Mouse (Mus musculus): ENCODE measurements around the gene Acpp. TPM values are rescaled to one million over a fixed set of nuclear protein-coding genes. Genes with fewer than 3 reads are reported as not detected.
A peak's percentile ranks its signal among the peaks of the same experiment; 100 is the strongest.

The Acpp gene
- total RNA-seq, 2 experiments from 2014 or later: 0.54 to 0.59 TPM

DNA sequence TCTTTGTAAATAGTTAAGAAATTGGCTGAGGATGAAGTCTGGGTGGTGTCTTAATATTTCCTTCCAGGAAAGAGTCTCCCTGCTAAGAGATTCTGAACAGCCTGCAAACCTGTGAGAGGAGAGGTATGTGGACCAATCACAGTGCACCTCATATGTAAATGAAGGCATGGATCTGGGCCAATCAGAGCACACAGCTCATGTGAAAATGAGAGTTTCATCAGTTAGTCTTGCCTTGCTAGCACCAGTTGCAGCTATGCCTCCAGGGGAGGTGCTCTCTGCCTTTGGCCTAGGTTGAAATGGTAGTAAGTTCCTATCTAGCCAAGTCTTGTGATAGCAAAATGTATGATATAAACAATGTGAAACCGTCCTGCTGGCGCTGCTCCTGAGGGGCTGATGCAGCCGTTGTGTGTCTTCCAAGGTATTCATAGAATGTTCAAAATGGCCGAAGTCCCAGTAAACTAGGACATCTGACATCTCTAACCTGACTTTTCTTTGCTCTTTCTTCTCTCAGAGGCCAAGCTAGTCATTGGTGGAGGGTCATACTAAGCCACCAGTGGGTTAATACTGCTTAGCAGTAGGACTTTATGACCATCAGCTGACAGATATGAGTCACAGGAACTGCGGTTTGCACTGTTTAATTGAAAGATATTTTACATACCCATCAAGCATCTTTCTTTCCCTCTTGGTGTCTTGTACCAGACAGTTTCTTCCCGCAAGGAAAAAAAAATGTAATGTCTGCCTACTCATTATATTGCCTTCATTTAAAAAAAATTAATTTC lies 32.0 kb downstream of the Acpp start:
- DNase-seq (ENCODE audit: low spot score in 2 of 2): no peak

DNA sequence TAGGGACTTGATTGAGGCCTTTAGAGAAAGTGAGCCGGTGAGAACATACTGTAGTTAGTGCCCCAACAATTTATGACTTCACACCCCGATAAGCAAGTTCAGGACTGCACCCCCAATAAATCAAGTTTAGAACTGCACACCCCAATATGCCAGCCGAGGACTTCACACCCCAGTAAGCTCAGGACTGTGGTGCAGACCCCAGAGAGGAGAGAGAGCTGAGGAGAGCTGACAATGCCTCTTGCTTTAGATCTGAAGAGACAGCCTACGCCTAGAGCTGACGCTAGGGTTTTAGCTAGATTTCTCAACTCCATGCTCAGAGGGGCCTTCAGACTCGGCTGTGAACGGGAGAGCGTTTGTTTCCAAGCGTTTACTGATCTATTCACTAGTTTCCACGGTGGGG lies 32.7 kb downstream of the Acpp start:
- no peak for DNase-seq (ENCODE audit: low spot score in 2 of 2)

DNA sequence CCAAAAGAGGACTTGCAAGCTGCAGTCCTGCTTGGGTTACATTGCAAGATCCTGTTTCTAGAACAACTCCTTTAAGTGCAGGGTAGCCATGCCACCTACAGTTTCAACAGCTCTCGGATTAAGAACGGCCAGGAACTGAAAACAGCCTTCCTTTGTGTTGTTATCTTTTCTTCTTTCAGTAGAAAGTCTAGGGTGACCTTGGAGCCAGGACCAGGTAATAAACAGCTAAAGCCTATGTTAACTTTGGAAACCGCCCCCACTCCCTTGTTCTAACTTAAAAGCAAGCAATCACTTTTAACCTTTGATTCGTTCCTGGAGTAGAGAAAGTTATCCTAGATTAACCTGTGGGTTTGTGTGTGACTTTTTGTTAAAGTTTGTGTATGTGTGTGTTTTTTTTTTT lies 33.2 kb downstream of the Acpp start:
- DNase-seq (ENCODE audit: low spot score in 2 of 2): no peak

DNA sequence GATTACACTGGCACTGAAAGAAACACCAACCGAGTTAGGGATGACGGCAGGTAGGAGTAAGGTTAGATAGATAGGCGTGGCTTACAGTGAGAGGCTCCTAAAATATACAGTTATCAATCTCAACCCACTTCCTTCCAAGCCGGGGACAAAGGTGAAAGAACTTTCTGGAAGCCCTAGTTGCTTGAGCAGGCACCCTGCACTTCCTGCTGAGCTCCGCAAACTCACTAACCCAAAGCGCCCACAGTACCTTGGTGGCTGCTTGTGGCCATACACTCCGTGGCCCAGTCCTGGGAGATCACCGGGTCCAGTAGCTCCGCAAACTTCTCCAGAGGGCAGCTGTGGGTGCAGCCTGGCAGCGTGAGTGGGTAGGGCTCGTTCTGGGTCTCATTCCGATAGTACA lies 37.0 kb downstream of the Acpp start:
- no peak for DNase-seq (ENCODE audit: low spot score in 2 of 2)

DNA sequence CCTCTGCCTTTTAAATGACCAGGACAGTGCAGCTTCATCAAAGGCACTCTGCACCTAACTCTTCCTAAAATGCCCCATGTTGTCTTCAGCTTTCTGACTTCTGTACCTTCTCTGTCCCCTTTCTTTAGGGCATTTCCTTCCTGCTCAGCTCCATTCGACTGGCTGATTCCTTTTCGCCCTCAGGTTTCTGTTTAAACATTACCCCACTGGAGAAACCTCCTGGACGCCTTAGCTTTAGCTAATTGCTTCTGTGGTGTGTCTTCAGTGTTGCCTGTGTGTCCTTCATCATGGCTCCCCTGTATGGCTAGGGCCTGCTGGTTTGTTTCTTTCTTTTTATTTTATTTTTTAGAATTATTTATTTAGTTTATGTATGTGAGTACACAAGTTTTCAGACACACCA lies 40.5 kb downstream of the Acpp start:
- DNase-seq (ENCODE audit: low spot score in 2 of 2): no peak

DNA sequence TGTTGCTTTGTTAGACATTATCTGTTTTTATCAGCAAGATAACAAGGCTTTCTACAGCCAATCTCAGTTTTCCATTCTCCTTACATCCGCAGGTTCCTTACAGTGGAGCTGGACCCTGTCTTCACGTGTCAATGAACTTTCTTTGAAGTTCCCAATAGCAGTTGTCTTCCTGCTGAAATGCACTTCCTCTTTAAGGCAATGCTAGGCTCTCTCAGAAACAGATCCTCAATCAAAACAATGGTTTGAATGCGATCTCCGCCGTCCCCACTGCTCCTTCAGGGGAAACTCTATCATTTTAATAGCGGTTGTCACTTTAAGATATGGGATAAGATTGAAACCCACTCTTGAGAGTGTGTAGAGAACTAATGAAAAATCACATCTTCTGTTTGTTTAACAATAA lies 52.6 kb downstream of the Acpp start:
- DNase-seq (ENCODE audit: low spot score in 2 of 2): no peak

DNA sequence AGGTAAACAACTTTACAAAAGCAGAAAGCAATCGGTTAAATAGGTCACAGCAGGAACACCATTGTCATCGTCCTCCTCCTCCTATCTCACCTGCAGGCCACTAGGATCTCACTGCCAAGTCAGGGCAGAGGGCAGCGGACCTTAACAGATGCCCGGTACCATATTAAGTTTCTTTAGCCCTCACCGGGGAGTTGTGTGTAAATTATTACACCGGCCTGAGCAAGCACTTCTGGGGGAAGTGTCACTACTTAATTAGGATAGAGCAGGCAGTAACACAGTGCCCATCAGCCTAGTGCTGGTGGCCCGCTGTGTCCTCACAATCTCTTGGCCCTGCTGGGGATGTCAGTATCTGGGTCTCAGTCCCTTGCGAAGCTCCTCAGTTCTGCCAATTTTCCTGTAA lies 55.0 kb downstream of the Acpp start:
- DNase-seq (ENCODE audit: low spot score in 2 of 2): no peak

DNA sequence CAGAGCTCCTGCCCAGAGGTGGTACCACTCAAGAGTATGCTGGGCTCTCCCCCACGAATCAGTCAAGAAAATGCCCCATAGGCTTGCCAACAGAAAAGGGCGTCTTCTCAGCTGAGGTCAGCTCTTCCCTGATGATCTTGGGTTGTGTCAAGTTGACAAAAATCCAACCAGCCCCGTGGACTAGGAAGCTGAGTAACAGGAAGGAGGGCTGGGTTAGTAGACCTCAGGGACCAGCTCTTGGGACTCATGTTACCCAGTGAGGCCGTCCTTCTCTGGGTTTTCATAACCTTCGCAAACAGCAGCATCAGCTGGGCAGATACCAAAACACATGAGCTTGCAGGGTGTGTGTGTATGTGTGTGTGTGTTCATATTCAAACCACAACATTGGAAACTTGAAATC lies 55.8 kb downstream of the Acpp start:
- DNase-seq (ENCODE audit: low spot score in 2 of 2): no peak

DNA sequence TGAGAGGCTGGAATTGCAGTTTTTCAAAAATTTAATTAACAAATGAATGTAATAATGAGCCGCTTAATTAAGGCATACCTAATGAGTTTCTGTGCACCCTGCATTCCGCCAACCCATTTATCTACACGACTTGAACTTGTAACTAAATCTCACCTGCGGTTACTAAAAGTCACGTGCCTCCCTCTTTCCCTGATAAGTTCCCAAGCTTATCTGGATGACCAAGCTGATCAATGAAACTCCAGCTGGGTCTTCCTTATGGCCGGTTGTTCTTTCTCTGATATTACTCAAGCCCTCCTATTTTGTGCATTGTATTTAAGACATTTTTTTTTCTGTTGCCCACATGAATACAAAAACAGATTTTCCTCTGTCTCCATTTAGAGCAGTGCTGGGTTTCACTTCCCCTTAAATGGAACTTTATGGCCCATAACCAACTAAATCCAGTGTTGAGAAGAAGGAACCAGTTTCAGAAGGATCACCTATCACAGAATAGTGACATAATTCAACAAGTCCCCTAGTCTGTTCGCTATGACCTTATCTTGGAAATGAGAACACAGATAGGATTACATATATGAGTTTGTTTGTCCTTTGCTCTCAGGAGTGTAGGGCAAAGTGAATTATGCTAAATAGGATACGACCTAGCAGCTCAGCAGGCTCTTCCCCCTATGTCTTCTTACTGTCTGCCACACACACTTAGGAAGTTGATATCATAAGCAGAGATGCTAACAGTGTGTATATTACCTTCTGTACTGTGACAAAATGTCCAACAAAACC lies 56.6 kb downstream of the Acpp start:
- DNase-seq (ENCODE audit: low spot score in 2 of 2): no peak

DNA sequence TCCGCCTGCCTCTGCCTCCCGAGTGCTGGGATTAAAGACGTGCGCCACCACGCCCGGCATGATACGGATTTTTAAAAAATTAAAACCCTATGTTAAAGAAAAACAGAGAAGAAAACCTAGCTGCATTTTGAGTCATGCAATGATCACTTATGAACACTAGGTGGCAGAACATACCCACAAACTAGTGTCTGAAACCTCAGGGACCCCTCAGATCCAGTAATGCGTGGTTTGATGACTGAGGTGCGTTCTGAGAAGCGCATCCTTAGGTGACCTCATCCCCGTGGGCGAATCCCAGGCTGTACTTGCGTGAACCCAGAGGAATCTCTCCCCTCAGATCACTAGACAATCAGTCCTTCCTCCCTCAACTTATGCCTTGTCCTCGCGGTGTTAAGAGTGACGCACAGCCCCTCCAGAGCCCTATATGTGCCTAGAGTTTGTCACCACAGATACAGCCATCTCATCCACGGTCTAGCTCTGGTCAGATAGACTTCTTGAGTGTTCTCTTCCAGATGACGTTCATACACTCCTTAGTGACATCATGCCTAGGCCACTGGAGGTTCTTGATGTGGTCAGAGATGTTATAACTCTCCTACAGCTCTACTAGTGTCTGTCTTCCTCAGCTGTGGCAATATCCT lies 59.9 kb downstream of the Acpp start:
- peak; percentile 49 to 59 for DNase-seq (ENCODE audit: low spot score in 2 of 2)

DNA sequence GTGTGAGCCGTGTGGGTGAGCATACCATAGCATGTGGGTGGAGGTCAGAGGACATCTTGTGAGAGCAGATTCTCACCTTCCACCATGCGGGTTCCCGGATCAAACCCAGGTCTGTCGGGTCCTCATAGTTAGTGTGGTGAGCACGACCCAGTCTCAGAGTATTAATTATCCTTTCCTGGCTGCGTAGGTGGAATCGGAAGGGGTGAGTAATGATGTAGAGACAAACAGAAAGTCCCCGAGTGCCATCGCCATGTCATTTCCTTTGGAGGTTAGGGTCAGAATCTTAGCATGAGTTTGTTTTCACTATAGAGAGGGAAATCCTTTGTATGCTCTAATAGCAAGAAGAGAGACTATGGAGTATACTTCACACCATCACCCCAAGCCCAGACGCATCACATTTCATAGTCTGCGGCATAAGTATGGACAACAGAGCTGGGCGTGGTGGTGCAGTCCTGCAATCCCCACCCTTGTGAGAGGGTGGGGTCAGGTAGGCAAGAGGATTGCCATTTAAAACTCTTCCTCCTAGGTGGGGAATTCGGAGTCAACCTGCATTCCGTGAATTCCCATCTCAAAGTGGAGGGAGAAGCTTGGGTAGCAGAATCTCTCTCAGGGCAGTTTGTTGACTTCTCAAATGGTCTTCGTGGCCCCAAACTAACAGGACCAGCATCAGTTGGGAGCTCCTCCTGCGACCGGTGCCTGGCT lies 62.3 kb downstream of the Acpp start:
- DNase-seq (ENCODE audit: low spot score in 2 of 2): no peak

DNA sequence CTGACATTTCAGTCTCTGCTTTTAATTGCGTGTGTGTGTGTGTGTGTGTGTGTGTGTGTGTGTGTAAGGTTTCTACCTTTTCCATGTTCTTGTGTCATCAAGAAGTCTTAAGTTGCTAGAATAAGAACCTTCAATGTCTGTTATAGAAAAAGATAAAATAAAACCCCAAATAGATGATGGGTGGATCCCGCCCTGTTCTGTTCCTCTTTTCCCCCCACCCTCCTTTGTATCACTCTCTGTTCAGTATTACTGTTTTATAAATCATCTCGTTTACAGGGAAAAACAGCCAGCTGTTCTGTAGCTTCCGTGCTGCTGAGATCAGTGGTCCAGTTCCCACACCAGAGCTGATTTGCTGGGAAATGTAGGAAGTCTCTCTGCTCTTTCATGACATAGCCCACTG lies 65.5 kb downstream of the Acpp start:
- no peak for DNase-seq (ENCODE audit: low spot score in 2 of 2)

DNA sequence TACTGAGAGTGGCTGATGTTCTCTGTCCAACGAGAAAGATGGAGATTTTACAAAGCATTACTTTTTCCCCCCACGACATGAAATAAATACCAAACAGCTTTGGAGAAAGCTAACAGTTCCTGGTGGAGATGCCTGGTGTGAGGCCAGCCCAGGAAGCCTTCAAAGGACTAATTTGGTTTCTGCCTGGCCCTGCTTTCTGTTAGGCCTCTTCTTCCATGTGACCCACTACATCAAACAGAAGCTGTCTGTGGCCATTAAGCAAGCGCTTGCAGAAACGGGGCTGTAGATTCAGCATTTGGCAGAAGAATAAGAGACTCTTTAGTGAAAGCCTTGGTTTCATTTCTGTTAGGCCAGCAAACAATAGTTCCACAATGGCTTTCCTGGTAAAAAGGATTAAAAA lies 65.9 kb downstream of the Acpp start:
- DNase-seq (ENCODE audit: low spot score in 2 of 2): no peak

DNA sequence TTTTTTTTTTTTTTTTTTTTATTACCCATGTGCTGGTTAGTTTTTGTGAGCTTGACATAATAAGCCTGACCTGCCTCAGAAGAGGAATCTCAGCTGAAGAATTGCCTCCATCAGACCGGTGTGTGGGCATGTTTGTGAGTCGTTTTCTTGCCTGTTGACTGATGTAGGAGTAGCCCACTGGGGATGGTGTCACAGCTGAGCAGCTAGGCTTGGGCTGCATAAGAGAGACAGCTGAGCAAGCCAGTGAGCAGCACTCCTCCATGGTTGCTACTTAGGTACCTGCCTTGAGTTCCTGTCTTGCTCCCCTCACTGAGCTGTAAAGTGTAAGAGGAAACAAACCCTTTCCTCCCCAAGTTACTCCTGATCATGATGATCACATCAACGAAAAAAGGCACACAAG lies 67.6 kb downstream of the Acpp start:
- DNase-seq (ENCODE audit: low spot score in 2 of 2): no peak

DNA sequence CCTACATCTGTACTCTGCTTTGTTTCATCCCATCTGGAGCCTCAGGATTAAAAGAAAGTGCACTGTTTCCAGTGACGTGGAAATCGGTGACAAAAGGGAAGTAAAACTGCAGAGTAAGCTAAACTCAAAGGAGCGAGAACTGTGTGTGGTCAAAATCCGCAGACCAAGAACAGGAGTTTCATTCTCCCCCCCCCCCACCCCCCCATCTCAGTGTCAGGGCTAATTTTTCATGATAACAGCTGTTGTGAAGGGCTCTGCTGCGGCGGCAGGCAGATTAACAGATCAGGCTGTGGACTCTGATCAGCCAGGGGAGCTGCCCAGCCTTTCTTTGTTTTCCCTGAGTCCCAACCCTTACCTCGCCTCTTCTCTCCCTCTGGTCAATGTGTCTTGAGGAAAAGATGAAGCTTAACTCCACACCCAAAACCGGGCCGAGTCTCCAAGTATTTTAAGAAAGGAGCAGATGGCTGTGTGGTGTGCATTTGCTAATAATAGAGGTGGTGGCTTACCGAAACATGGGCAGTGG lies 68.1 kb downstream of the Acpp start:
- no peak for DNase-seq (ENCODE audit: low spot score in 2 of 2)

DNA sequence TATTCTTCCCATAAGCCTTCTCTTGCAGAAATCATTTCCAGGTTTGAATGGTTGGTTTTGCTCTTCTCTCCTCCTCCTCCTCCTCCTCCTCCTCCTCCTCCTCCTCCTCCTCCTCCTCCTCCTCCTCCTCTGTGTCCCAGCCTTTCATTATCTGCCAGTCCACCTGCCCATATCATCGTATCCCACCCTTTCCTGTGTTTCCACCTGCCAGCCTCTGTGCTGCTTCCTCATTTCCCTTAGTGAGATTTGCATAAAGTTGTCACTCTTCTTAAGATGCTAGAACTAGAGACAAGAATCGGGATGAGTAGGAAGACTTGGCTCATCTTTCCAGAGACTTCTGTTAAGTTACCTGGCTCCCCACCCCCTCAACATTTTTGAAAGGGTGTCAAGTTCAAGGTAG lies 73.0 kb downstream of the Acpp start:
- DNase-seq (ENCODE audit: low spot score in 2 of 2): no peak

DNA sequence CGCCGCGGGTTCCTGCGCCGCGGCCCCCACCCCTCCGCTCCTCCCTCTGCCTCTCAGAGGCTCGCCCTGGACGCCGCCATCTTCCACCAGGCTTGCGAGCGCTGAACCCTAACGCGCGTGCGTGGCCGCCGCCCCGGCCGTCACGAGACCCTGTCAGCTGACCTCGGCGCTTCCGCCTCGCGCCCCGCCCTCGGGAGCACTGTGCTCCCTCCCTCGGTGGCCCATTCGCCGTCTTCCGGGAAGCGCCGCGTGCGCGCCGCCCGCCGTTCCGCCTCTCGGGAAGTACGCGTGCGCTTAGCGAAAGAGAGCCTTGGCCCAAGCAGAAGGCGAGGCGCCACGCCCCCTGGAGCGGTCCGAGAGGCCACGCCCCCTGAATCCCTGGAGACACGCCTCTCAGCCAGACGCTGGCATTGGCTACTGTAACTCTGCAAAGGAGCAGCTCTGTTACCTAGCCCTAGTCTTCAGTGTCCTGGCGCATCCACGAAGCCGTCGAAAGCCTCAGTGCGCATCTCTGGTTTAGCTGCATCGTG lies 74.7 kb downstream of the Acpp start, which contains the start of gene Dnajc13:
TSS of gene Dnajc13 (minus strand) at position 108 of the 530 bp plus-strand sequence.
- DNase-seq (ENCODE audit: low spot score in 2 of 2): peak; percentile 96 to 98

DNA sequence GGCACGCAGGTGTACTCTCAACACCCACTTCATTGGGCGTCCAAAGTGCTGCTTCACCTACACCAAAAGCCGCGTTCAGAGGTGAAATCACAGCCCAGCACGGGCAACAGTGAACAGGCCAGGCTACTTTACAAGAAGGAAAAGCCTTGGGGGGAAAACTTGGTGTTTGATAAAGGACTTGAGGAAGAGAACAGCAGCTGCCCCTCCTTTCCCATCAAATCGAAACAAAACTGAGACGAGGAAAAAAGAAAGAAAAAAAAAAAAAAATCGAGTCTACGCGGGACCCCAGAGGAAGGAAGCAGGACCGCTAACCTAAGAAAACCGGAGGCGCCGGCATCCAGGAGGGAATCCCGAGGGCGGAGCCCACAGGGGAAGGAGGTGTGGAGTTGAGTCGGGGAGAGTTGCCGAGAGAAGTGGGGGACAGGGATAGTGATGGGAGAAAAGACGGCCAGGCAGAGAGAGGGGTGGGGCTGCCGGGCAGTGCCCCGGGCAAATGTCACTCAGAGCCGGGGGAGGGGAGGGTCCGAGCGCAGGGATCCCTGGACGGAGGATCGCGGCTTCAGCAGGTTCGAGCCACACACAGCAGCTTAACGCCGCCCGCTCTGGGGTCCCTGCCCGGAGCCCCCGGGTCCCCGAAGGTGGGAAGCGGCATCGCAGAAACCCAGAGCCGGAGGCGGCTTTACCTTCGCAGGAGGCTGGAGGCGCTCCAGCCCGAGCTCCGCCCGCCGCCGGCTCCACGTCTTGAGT lies 75.4 kb downstream of the Acpp start:
- DNase-seq (ENCODE audit: low spot score in 2 of 2): no peak

DNA sequence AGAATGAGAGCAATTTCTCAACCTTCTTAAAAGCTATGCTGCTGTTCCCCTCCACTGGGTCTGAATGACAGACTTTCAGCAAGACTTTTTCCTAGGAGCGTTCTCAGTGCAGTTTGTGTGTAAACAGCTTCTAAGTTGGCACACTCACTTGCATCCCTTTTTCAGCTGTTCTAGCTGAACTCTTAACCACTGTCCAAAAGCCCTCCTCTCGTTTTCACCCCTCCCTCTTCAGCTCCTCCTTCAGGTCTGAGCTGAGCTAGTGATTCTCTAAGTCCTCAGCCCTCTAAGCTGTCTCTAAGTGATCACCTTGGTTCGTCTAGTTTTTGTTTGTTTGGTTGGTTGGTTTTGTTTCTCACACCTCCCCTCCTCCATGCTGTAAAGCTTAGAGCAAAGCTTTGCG lies 77.2 kb downstream of the Acpp start:
- DNase-seq (ENCODE audit: low spot score in 2 of 2): no peak

DNA sequence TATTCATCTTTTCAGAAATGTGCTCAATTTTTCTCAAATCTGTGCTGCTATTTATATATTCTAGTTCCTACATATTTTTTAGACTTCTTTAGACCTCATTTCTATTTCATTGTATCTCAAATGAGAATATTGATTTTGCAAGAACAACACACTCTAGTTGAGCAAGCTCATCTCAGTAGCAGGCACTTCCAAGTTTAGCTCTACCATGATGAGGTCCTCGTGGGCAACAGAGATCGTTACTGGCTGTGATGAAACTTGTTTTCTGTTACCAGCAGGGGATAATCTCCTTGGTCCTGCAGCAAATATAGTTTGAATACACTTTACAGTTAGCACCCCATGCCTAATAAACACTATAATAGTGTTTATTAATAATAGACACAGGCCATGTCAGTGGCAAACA lies 81.5 kb downstream of the Acpp start:
- no peak for DNase-seq (ENCODE audit: low spot score in 2 of 2)
